Mouse (Mus musculus): ENCODE data around the gene Gprasp1. TPM values are rescaled to one million over a fixed set of nuclear protein-coding genes. Genes with fewer than 3 reads are reported as not detected.
"Not testable (repeated sequence)": the region's sequence is repeated elsewhere in the genome, so short reads cannot be mapped to it uniquely, and the experiment has no call there.

Gprasp1 gene
- total RNA-seq, 2 experiments from 2014 or later, result 344 to 376 TPM

- intact Hi-C loops (cut with DNase I), result no loop called here
- TF ChIP-seq CTCF (IDR thresholded peaks at IDR 0.05), result no peak
- DNase-seq (ENCODE audit: extremely low spot score in 1 of 2, low spot score in 2 of 2), result no peak
- Histone ChIP-seq H3K27ac (no peak overlapping the region), H3K4me3 (no peak overlapping the region)
Observed at GRCm38 (mm10) chrX:135768043-135768548, 25.6 kb downstream of the Gprasp1 start.

GRCm38 (mm10) chrX:135768565-135768964 lies 26.0 kb downstream of the Gprasp1 start:
- no peak for DNase-seq (ENCODE audit: extremely low spot score in 1 of 2, low spot score in 2 of 2)
- intact Hi-C loops (cut with DNase I), result no loop called here
- no peak overlapping the region for H3K4me3 ChIP-seq
- TF ChIP-seq CTCF (IDR thresholded peaks at IDR 0.05), result no peak
- no peak overlapping the region for H3K27ac ChIP-seq

GRCm38 (mm10) chrX:135791536-135791935 lies 49.0 kb downstream of the Gprasp1 start:
- DNase-seq (ENCODE audit: extremely low spot score in 1 of 2, low spot score in 2 of 2), result no peak
- no peak overlapping the region for H3K27ac ChIP-seq
- no peak for TF ChIP-seq CTCF (IDR thresholded peaks at IDR 0.05)
- intact Hi-C loops (cut with DNase I), result no loop called here
- H3K4me3 ChIP-seq, result no peak overlapping the region

- intact Hi-C loops (cut with DNase I), result no loop called here
- no peak for DNase-seq (ENCODE audit: extremely low spot score in 1 of 2, low spot score in 2 of 2)
- H3K27ac ChIP-seq, result no peak overlapping the region
- H3K4me3 ChIP-seq, result no peak overlapping the region
- no peak for TF ChIP-seq CTCF (IDR thresholded peaks at IDR 0.05)
Observed at GRCm38 (mm10) chrX:135792326-135792725, 49.8 kb downstream of the Gprasp1 start.

GRCm38 (mm10) chrX:135795591-135796304 lies 53.2 kb downstream of the Gprasp1 start:
- intact Hi-C loops (cut with DNase I), result not testable (repeated sequence)
- peak; percentile 51 to 63 for DNase-seq (ENCODE audit: extremely low spot score in 1 of 2, low spot score in 2 of 2)
- H3K4me3 ChIP-seq, result peak overlapping the region; percentile 54
- peak overlapping the region; percentile 81 for H3K27ac ChIP-seq

GRCm38 (mm10) chrX:135796305-135797211 lies 54.0 kb downstream of the Gprasp1 start:
- H3K4me3 ChIP-seq, result peak overlapping the region; percentile 54
- DNase-seq (ENCODE audit: extremely low spot score in 1 of 2, low spot score in 2 of 2); intact Hi-C loops (cut with DNase I): not testable (repeated sequence)
- peak overlapping the region; percentile 81 for H3K27ac ChIP-seq

GRCm38 (mm10) chrX:135797212-135797644 lies 54.7 kb downstream of the Gprasp1 start, which contains the start of gene Bhlhb9:
Gene Bhlhb9, plus strand, starts transcription at chrX:135797594.
- H3K27ac ChIP-seq, result peak within 1 kb of the TSS; percentile 81
- DNase-seq (ENCODE audit: extremely low spot score in 1 of 2, low spot score in 2 of 2), result peak; percentile 41 to 42
- peak; percentile 55 for TF ChIP-seq CTCF (IDR thresholded peaks at IDR 0.05)
- intact Hi-C loops (cut with DNase I), result not testable (repeated sequence)
- peak within 1 kb of the TSS; percentile 54 for H3K4me3 ChIP-seq

GRCm38 (mm10) chrX:135804149-135804548 lies 61.6 kb downstream of the Gprasp1 start:
- DNase-seq (ENCODE audit: extremely low spot score in 1 of 2, low spot score in 2 of 2), result no peak
- no peak for TF ChIP-seq CTCF (IDR thresholded peaks at IDR 0.05)
- intact Hi-C loops (cut with DNase I), result loop anchor here (2.0 kb wide), 1 partner anchor 159 kb away; no protein-coding TSS in a partner anchor
- Histone ChIP-seq H3K27ac (no peak overlapping the region), H3K4me3 (no peak overlapping the region)

GRCm38 (mm10) chrX:135805780-135806179 lies 63.2 kb downstream of the Gprasp1 start:
- Histone ChIP-seq H3K4me3 (no peak overlapping the region), H3K27ac (no peak overlapping the region)
- intact Hi-C loops (cut with DNase I), result loop anchor here (2.0 kb wide), 1 partner anchor 157 kb away; no protein-coding TSS in a partner anchor
- peak; percentile 76 for TF ChIP-seq CTCF (IDR thresholded peaks at IDR 0.05)
- DNase-seq (ENCODE audit: extremely low spot score in 1 of 2, low spot score in 2 of 2), result peak in 1 of 2 experiments; percentile 40

- H3K27ac ChIP-seq; intact Hi-C loops (cut with DNase I); DNase-seq (ENCODE audit: extremely low spot score in 1 of 2, low spot score in 2 of 2); H3K4me3 ChIP-seq: not testable (repeated sequence)
Observed at GRCm38 (mm10) chrX:135835896-135836295, 93.4 kb downstream of the Gprasp1 start.

GRCm38 (mm10) chrX:135837896-135838295 lies 95.4 kb downstream of the Gprasp1 start:
- DNase-seq (ENCODE audit: extremely low spot score in 1 of 2, low spot score in 2 of 2), result no peak
- no peak for TF ChIP-seq CTCF (IDR thresholded peaks at IDR 0.05)
- intact Hi-C loops (cut with DNase I), result no loop called here
- Histone ChIP-seq H3K4me3 (no peak overlapping the region), H3K27ac (no peak overlapping the region)

- peak within 1 kb of the TSS; percentile 57 for H3K4me3 ChIP-seq
- H3K27ac ChIP-seq, result peak within 1 kb of the TSS; percentile 89
- intact Hi-C loops (cut with DNase I), result not testable (repeated sequence)
- DNase-seq (ENCODE audit: extremely low spot score in 1 of 2, low spot score in 2 of 2), result peak; percentile 52 to 55
Observed at GRCm38 (mm10) chrX:135838521-135839360, 96.2 kb downstream of the Gprasp1 start, which contains the start of gene Gprasp2. Gene Gprasp2, plus strand, starts transcription at chrX:135839034.

Measured in left cerebral cortex, adult 2 months (tissue).